Mouse (Mus musculus) embryonic facial prominence, embryonic 14.5 days (tissue): Measurements from ENCODE around the gene Aars2. TPM values are rescaled to one million over a fixed set of nuclear protein-coding genes. Genes with fewer than 3 reads are reported as not detected.

Experiments used
- ATAC-seq: fragments of 200-750 bp; cut with Nextera tagmentation; 2 replicates; pipeline ENCODE4 v1.8.0; 2017; ENCODE audit warnings: low read depth, moderate number of reproducible peaks, moderate TSS enrichment
- DNase-seq: peaks from one replicate; pipeline ENCODE4 v3.0.0-alpha.2; 2015; ENCODE audit warnings: low spot score
- H3K27ac ChIP-seq: fragments of 300-500 bp; sonication (generic); replicated peaks from 2 replicates; pipeline ENCODE4 v1.5.1; 2014; ENCODE audit warnings: low read depth, mild to moderate bottlenecking, low read length, moderate library complexity
- H3K27me3 ChIP-seq: fragments of 300-500 bp; sonication (generic); replicated peaks from 2 replicates; pipeline ENCODE4 v1.6.1; 2014; ENCODE audit warnings: low read length; ENCODE audit not compliant: control insufficient read depth, insufficient read depth
- H3K36me3 ChIP-seq: fragments of 300-500 bp; sonication (generic); 2 replicates; pipeline ENCODE4 v1.6.1; 2014; ENCODE audit warnings: low read length, mixed read lengths; ENCODE audit not compliant: control insufficient read depth, insufficient read depth
- H3K4me1 ChIP-seq: fragments of 300-500 bp; sonication (generic); 2 replicates; pipeline ENCODE4 v1.6.1; 2014; ENCODE audit warnings: antibody characterized with exemption, low read length; ENCODE audit not compliant: control insufficient read depth, insufficient read depth
- H3K4me2 ChIP-seq: fragments of 300-500 bp; sonication (generic); 2 replicates; pipeline ENCODE4 v1.6.1; 2014; ENCODE audit warnings: low read depth, mild to moderate bottlenecking, low read length, moderate library complexity, mixed read lengths
- H3K4me3 ChIP-seq: fragments of 300-500 bp; sonication (generic); 2 replicates; pipeline ENCODE4 v1.5.1; 2014; ENCODE audit warnings: low read depth, mild to moderate bottlenecking, low read length
- H3K9ac ChIP-seq: fragments of 300-500 bp; sonication (generic); 2 replicates; pipeline ENCODE4 v1.6.1; 2014; ENCODE audit warnings: low read depth, mild to moderate bottlenecking, low read length, moderate library complexity, mixed read lengths
- H3K9me3 ChIP-seq: fragments of 300-500 bp; sonication (generic); 2 replicates; pipeline ENCODE4 v1.6.1; 2016; ENCODE audit warnings: low read length; ENCODE audit not compliant: control insufficient read depth
- WGBS: fragments of 180-500 bp; shearing (Covaris S2); extraction: QIAGEN DNeasy Blood & Tissue Kit; methylation state at CpG from one replicate; pipeline ENCODE4 v1.1.7; 2014; 5-methylcytosine and 5-hydroxymethylcytosine counted together
- polyA plus RNA-seq: library from polyadenylated mRNA; unstranded; fragments of >200 nt; fragmentation: Nextera tagmentation; extraction: Ambion mirVana; gene quantifications from 2 replicates; pipeline ENCODE4 v1.2.1, GENCODE M21; 2014

Gene Aars2
- polyA plus RNA-seq, 1 experiment from 2014 or later = 12.5 TPM

DNA sequence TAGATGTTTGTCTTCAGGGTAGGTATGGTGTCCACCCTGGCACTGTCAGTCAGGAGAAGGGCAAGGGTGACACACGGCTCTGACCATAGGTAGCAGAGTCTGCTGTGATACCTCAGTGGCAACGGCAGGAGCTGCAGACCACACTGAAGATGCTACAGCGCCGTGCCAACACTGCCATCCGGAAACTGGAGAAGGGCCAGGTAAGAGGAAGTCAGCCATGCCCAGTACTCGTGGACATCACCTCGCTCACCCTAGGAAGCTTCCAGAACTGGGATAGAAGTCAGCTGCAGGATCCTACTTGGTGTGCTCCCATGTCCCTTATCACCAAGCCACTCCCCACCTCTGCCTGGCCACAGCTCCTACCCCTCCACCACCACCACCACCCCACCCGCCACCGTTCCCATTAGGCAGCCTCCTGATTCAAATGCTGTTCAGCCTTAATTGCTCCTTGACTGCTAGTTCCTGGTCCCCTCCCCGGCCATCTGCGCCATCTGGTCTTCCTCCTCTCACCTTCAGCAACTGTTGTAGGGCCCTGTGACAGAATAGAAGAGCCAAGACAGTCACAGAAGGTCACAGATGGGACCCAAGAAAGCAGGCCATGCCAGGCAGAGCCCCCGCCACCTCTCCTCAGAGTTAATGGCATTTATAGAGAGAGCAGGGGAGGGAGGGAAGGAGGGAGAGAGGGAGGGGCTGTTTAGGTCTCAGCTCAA, 12.3 kb downstream of the Aars2 start:
- H3K4me3 ChIP-seq = no peak overlapping the region
- ATAC-seq (no peak), DNase-seq (no peak)
- no peak overlapping the region for H3K27ac ChIP-seq
- no peaks in the 10 kb centered on the region for H3K27me3 ChIP-seq
- H3K9ac ChIP-seq = no peak overlapping the region
- H3K9me3 ChIP-seq = no peaks in the 10 kb centered on the region
- peaks cover 17% of the 10 kb centered on the region; the same call in 1 of the 2 replicates for H3K36me3 ChIP-seq
- 88% methylated on average over 12 of the region's 12 CpGs for WGBS
- no peaks in the 10 kb centered on the region for H3K4me1 ChIP-seq
- H3K4me2 ChIP-seq = no peak overlapping the region

GRCm38 (mm10) chr17:45520136-45520535, 13.5 kb downstream of the Aars2 start:
- Histone ChIP-seq H3K27me3 (peaks cover 2% of the 10 kb centered on the region; the same call in 1 of the 2 replicates), H3K36me3 (peaks cover 17% of the 10 kb centered on the region; the same call in 1 of the 2 replicates), H3K4me2 (no peak overlapping the region), H3K4me3 (no peak overlapping the region), H3K9me3 (no peaks in the 10 kb centered on the region), H3K27ac (no peak overlapping the region), H3K4me1 (no peaks in the 10 kb centered on the region), H3K9ac (no peak overlapping the region)
- no peak for DNase-seq
- WGBS = 77% methylated on average over 11 of the region's 11 CpGs
- ATAC-seq = no peak

DNA sequence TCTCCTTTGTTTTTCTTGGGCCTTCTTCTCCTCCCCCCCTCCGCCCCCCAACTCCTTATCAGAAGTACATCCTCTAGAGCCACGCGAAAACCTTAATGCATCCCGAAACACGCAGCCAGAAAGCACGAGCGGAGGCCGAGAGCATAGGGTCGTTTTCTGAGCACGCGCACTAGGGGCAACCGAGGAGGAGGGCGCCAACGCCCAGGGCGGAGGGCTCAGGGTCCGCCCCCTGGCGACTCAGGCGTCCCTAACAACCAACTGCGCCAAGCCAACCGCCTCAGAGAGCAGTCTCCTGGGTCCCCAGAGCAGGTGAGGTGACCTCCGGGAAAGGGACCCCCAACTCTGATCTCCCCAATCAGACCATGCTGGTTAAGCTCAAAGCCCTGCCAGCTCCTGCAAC, 16.6 kb downstream of the Aars2 start, which contains the start of gene Tcte1:
TSS of gene Tcte1 (plus strand) at position 172 of the 400 bp plus-strand sequence.
- peak; percentile 90 for ATAC-seq
- WGBS = 2% methylated on average over 20 of the region's 21 CpGs

DNA sequence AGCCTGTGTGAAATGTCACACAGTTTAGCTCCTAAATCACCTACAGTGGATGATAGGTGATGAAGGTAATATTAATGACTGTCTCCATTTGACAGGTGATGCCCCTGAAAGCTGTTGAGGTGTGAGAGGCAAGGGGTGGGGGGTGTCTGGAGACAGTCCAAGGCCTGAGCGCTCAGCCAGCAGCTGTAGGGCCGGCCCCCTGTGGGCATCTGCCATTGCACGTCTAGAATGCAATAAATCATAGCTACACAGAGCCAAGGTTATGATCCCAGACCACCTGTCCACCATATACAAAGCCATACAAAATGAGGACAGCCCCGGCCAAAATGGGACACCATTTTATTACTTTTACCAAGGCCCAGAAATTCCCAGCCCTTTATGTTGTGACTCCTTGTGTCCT, 18.3 kb downstream of the Aars2 start:
- Histone ChIP-seq H3K4me1 (no peaks in the 10 kb centered on the region), H3K4me3 (no peak overlapping the region), H3K27me3 (peaks cover 7% of the 10 kb centered on the region; the same call in 1 of the 2 replicates), H3K9me3 (no peaks in the 10 kb centered on the region), H3K4me2 (no peak overlapping the region), H3K27ac (no peak overlapping the region), H3K36me3 (no peaks in the 10 kb centered on the region; the same call in 1 of the 2 replicates), H3K9ac (no peak overlapping the region)
- 65% methylated on average over 4 of the region's 4 CpGs for WGBS
- ATAC-seq = no peak
- no peak for DNase-seq

More for the DNA sequence above, 16.6 kb downstream of the Aars2 start, which contains the start of gene Tcte1:
- H3K9me3 ChIP-seq = no peaks in the 10 kb centered on the region
- H3K4me2 ChIP-seq = peak within 1 kb of the TSS; percentile 81
- H3K9ac ChIP-seq = peak within 1 kb of the TSS; percentile 66
- peak within 1 kb of the TSS; percentile 43 for H3K4me3 ChIP-seq
- H3K4me1 ChIP-seq = no peaks in the 10 kb centered on the region
- H3K27me3 ChIP-seq = peaks cover 5% of the 10 kb centered on the region; the same call in 1 of the 2 replicates
- no peak within 1 kb of the TSS for H3K27ac ChIP-seq
- H3K36me3 ChIP-seq = peaks cover 5% of the 10 kb centered on the region; the same call in 1 of the 2 replicates
- DNase-seq = peak; percentile 80

DNA sequence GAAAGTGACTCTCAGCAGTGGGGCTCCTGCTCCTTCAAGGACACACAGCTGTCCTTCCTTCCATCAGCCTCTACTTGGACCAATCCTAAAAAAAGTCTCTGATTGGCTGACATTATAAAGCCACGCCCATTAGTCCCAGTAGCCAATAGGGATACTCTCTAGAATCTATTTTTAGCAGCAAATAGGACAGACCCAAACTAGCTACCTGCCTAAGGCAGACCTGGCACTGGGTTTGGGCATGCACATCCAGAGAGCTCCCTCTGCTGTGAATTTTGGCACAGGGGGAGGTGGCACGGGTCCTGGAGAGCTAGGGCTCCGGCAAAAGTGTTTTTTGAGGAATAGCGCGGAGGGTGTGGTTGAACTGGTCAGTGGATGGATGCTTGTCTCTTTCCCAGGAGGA, 19.9 kb downstream of the Aars2 start:
- ATAC-seq = no peak
- H3K27ac ChIP-seq = no peak overlapping the region
- H3K9ac ChIP-seq = no peak overlapping the region
- no peaks in the 10 kb centered on the region for H3K36me3 ChIP-seq
- 10% methylated on average over 5 of the region's 5 CpGs for WGBS
- H3K9me3 ChIP-seq = no peaks in the 10 kb centered on the region
- no peak overlapping the region for H3K4me2 ChIP-seq
- H3K4me1 ChIP-seq = no peaks in the 10 kb centered on the region
- DNase-seq = no peak
- no peak overlapping the region for H3K4me3 ChIP-seq
- peaks cover 20% of the 10 kb centered on the region for H3K27me3 ChIP-seq

GRCm38 (mm10) chr17:45530346-45530782, 23.7 kb downstream of the Aars2 start:
- Histone ChIP-seq H3K4me3 (no peak overlapping the region), H3K27me3 (peaks cover 28% of the 10 kb centered on the region), H3K4me2 (no peak overlapping the region), H3K9ac (no peak overlapping the region), H3K27ac (no peak overlapping the region), H3K9me3 (no peaks in the 10 kb centered on the region), H3K36me3 (no peaks in the 10 kb centered on the region), H3K4me1 (no peaks in the 10 kb centered on the region)
- ATAC-seq (no peak), DNase-seq (no peak)
- 41% methylated on average over 13 of the region's 13 CpGs for WGBS

- WGBS = 54% methylated on average over 15 of the region's 15 CpGs
These were observed 26.3 kb downstream of the Aars2 start for GRCm38 (mm10) chr17:45532896-45533295.

DNA sequence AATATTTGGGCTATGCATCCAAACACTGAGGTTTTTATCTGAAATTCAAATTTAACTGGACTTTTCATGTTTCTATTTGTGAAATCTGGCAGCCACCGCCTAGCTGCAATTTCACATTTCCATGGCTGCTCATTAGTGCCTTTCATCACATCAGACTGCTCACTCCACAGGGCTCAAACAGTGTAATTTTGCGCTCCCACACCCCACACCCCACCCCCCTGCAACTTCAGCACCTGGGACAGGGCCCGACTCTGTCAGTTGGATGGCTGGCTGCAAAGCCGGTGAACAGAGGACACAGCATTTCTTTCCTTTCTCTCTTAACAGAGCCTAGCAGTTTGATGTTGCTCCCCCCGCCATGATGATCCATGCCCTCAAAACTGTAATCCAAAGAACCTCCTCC, 29.6 kb downstream of the Aars2 start:
- peak; percentile 35 for DNase-seq
- Histone ChIP-seq H3K27me3 (peaks cover 22% of the 10 kb centered on the region), H3K27ac (no peak overlapping the region), H3K4me1 (no peaks in the 10 kb centered on the region), H3K9me3 (no peaks in the 10 kb centered on the region), H3K9ac (no peak overlapping the region), H3K36me3 (no peaks in the 10 kb centered on the region), H3K4me2 (no peak overlapping the region), H3K4me3 (no peak overlapping the region)
- 12% methylated on average over 5 of the region's 5 CpGs for WGBS
- ATAC-seq = no peak

More at GRCm38 (mm10) chr17:45532896-45533295, 26.3 kb downstream of the Aars2 start:
- ATAC-seq = no peak
- H3K9me3 ChIP-seq = no peaks in the 10 kb centered on the region
- no peak overlapping the region for H3K4me3 ChIP-seq
- H3K36me3 ChIP-seq = no peaks in the 10 kb centered on the region
- DNase-seq = no peak
- H3K4me1 ChIP-seq = no peaks in the 10 kb centered on the region
- no peak overlapping the region for H3K27ac ChIP-seq
- H3K9ac ChIP-seq = no peak overlapping the region
- H3K4me2 ChIP-seq = no peak overlapping the region
- peaks cover 26% of the 10 kb centered on the region for H3K27me3 ChIP-seq

GRCm38 (mm10) chr17:45538394-45538793, 31.8 kb downstream of the Aars2 start:
- Histone ChIP-seq H3K4me2 (no peak overlapping the region), H3K36me3 (no peaks in the 10 kb centered on the region), H3K9ac (no peak overlapping the region), H3K4me1 (no peaks in the 10 kb centered on the region), H3K4me3 (no peak overlapping the region), H3K27me3 (peaks cover 19% of the 10 kb centered on the region), H3K9me3 (no peaks in the 10 kb centered on the region), H3K27ac (no peak overlapping the region)
- WGBS = 69% methylated on average over 4 of the region's 4 CpGs
- no peak for DNase-seq
- ATAC-seq = no peak
